Mouse (Mus musculus) bone marrow macrophage, adult 2 months (primary cell): ENCODE results near the gene Gng4.

Experiments used
- CTCF ChIP-seq: IDR thresholded peaks from 2 replicates; pipeline ENCODE4 v1.5.1; 2012; ENCODE audit warnings: low read depth, mild to moderate bottlenecking, low read length, moderate library complexity
- POLR2A ChIP-seq: IDR thresholded peaks from 2 replicates; pipeline ENCODE4 v1.6.1; 2012; ENCODE audit warnings: mild to moderate bottlenecking, low read depth, low read length, borderline replicate concordance

DNA sequence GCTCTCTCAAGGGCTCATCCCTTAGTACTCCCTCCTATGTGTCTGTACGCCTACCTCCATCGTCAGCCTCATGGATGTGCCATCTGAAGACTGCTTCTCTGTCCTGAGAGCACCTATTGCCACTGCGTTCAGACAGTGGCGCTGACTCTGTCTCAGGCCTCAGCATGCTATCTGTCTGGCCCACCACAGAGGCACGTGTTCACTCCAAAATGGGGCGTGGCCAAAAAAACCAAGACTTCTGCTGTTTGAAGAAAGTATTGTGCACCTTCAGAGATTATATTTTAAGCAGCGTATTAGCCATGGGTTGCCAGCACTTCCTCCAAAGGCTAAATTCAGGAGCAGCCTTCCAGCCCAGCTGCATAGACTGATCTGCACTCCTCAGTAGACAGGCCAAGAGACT lies 27.0 kb downstream of the Gng4 start:
- no peak for TF ChIP-seq CTCF
- TF ChIP-seq POLR2A, result no peak
